Mouse (Mus musculus) brain, embryonic 14.5 days (tissue): ENCODE measurements around the gene Smagp. TPM values are rescaled to one million over a fixed set of nuclear protein-coding genes. Genes with fewer than 3 reads are reported as not detected.
A peak's percentile ranks its signal among the peaks of the same experiment; 100 is the strongest.

Experiments used
- DNase-seq: peaks from one replicate; pipeline ENCODE4 v3.0.0-alpha.2; 2011; ENCODE audit warnings: low read depth
- CTCF ChIP-seq: fragments of 200-500 bp; IDR thresholded peaks from 2 replicates; pipeline ENCODE4 v1.5.1; 2012; ENCODE audit warnings: inconsistent platforms, mild to moderate bottlenecking, moderate library complexity, borderline replicate concordance; ENCODE audit not compliant: insufficient read depth, insufficient read length; ENCODE audit errors: extremely low read depth
- POLR2A ChIP-seq: fragments of 200-500 bp; IDR thresholded peaks from 2 replicates; pipeline ENCODE4 v1.6.1; 2012; ENCODE audit warnings: mild to moderate bottlenecking, inconsistent platforms, borderline replicate concordance; ENCODE audit not compliant: poor library complexity, insufficient read depth, insufficient read length, severe bottlenecking; ENCODE audit errors: extremely low read depth
- polyA plus RNA-seq: library from polyadenylated mRNA; depleted of rRNA; stranded (reverse); fragments of >200 nt; gene quantifications from 2 replicates; pipeline ENCODE4 v1.2.3, GENCODE M21; 2012

Gene Smagp
- polyA plus RNA-seq, 1 experiment: 4.6 TPM

GRCm38 (mm10) chr15:100675486-100675885, 38.7 kb upstream of the Smagp start:
- DNase-seq: no peak

GRCm38 (mm10) chr15:100674566-100674965, 37.8 kb upstream of the Smagp start:
- TF ChIP-seq POLR2A (no peak), CTCF (no peak)

More at GRCm38 (mm10) chr15:100675486-100675885, 38.7 kb upstream of the Smagp start:
- no peak for TF ChIP-seq POLR2A
- no peak for TF ChIP-seq CTCF

GRCm38 (mm10) chr15:100673585-100674391, 37.0 kb upstream of the Smagp start:
- TF ChIP-seq CTCF (no peak), POLR2A (no peak)
- no peak for DNase-seq

More at GRCm38 (mm10) chr15:100674566-100674965, 37.8 kb upstream of the Smagp start:
- DNase-seq: no peak

- TF ChIP-seq CTCF (no peak), POLR2A (no peak)
- no peak for DNase-seq
Observed at GRCm38 (mm10) chr15:100670833-100671232, 34.1 kb upstream of the Smagp start.

- DNase-seq: no peak
- no peak for TF ChIP-seq POLR2A
- no peak for TF ChIP-seq CTCF
Observed at GRCm38 (mm10) chr15:100670004-100670403, 33.3 kb upstream of the Smagp start.

- no peak for DNase-seq
- no peak for TF ChIP-seq CTCF
- no peak for TF ChIP-seq POLR2A
Observed at GRCm38 (mm10) chr15:100669337-100669736, 32.6 kb upstream of the Smagp start, which contains the start of gene Bin2. Bin2 (minus strand) TSS chr15:100669553.

GRCm38 (mm10) chr15:100667871-100668545, 31.3 kb upstream of the Smagp start:
- DNase-seq: no peak

GRCm38 (mm10) chr15:100667420-100667819, 30.7 kb upstream of the Smagp start:
- no peak for DNase-seq
- no peak for TF ChIP-seq POLR2A
- TF ChIP-seq CTCF: no peak

More at GRCm38 (mm10) chr15:100667871-100668545, 31.3 kb upstream of the Smagp start:
- TF ChIP-seq CTCF (no peak), POLR2A (no peak)

GRCm38 (mm10) chr15:100666851-100667250, 30.1 kb upstream of the Smagp start:
- DNase-seq: no peak

GRCm38 (mm10) chr15:100666219-100666696, 29.5 kb upstream of the Smagp start:
- no peak for TF ChIP-seq POLR2A
- no peak for TF ChIP-seq CTCF
- DNase-seq: peak; percentile 18

More at GRCm38 (mm10) chr15:100666851-100667250, 30.1 kb upstream of the Smagp start:
- TF ChIP-seq POLR2A: no peak
- no peak for TF ChIP-seq CTCF

- peak; percentile 31 for DNase-seq
- no peak for TF ChIP-seq CTCF
Observed at GRCm38 (mm10) chr15:100665411-100666218, 28.9 kb upstream of the Smagp start.

GRCm38 (mm10) chr15:100664813-100665274, 28.1 kb upstream of the Smagp start:
- DNase-seq: no peak
- TF ChIP-seq CTCF (no peak), POLR2A (no peak)
